Mouse (Mus musculus): ENCODE measurements around the gene Per3. TPM values are rescaled to one million over a fixed set of nuclear protein-coding genes. Genes with fewer than 3 reads are reported as not detected.
"Not testable (repeated sequence)": the region's sequence is repeated elsewhere in the genome, so short reads cannot be mapped to it uniquely, and the experiment has no call there.

Gene Per3
- total RNA-seq, 2 experiments from 2014 or later: 30.1 to 39.4 TPM

DNA sequence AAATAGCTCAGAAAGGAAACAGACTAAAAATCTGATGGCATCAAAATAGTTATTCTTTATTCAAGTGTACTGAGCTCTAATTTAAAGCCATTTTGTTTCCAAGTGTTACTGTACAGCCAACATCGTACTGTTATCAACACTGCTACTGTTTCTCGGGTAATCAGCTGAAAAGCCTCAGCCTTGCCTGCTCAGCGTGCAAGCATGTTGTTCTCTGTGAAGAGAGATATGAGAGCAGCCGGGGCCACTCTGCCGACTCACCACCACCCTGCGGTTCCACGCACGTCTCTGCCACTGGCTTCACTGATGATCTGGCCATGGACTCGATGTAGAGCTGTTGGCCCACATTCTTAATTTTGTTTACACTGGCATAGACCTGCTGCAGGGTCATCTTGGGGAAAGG, 20.3 kb downstream of the Per3 start:
- no peak for DNase-seq

GRCm38 (mm10) chr4:151017356-151017755, 27.1 kb downstream of the Per3 start:
- DNase-seq: not testable (repeated sequence)

DNA sequence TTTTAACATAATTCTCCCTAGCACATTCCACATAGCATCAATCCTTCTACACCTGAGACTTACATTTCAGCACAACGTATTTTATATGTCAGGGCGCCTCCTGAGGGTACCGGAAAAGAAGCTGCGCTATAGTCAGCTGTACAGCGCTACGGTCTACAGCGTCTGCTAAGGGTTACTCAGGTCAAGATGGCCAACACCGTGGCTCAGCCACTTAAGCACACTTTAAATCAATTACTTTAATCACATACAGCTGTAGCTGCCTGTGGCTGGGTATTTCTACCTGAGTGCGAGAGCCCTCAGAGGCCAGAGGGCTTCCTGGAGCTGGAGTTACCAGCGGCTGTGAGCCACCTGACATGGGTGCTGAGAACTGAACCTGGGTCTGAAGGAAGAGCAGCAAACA, 28.5 kb downstream of the Per3 start:
- DNase-seq: no peak

- DNase-seq: no peak
These were observed 34.1 kb downstream of the Per3 start for GRCm38 (mm10) chr4:151010316-151010715.

DNA sequence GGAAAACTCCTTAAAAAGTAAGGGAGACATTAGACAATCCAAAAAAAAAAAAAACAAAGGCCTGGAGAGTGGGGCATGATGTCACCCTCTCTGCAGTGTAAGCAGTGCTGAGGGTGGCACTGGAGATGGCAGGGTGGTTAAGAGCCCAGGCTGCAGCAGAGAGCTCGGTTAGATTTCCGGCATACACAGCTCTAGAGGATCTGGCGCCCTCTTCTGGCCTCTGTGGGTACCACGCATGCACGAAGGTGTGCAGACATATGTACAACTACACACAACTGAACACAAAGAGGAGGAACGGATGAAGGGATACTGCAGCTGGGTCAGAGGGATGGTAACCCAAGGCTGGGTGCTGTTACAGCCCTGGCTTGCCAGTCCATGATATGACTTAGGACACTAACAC, 37.5 kb downstream of the Per3 start:
- peak in 1 of 2 experiments; percentile 29 for DNase-seq

DNA sequence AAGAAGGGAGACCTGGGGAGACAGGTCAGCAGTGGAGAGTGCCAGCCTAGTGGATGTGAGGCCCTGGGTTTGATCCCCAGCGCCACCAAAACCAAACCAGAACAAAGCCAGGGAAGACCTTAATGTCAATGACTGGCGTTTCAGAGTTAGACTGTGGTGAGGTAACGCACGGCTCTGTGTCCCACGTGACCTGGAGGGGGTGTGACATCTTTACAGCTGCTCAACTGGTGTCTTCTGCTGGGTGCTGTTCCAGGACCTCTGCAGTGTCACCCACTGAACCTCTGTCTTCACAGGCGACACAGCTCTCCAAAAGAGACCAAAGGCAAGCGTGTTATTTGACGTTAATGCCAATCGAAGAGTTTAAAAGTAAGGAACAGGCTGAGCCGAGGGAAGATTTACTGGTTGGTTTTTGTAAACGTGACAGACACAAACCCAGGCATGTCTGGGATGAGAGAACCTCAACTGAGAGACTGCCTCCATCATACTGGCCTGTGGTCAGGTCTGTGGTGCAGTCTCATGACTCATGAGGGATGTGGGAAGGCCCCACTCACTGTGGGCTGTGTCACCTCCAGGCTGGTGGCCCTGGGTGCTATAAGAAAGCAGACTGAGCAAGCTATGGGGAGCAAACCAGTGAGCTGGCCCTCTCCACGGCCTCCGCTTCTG, 38.7 kb downstream of the Per3 start:
- no peak for DNase-seq

DNA sequence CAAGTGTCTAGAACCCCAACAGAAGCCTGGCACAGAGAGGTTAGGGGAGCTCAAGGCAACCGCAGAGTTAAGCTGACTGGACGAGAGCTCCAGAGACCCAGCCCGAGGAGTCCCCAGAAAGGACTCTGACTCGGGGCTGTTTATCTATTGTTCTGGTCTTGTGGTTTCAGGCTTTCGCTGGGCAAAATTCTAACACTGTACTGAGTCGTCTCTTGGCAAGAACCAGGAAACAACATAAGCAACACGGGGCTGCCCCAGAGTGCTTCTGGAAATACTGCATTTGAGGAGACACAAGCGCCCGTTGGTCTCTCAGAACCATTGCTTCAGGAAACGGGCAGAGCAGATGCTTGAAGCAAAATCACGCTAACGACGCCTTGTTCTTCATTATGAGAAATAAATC, 43.1 kb downstream of the Per3 start:
- DNase-seq: no peak

DNA sequence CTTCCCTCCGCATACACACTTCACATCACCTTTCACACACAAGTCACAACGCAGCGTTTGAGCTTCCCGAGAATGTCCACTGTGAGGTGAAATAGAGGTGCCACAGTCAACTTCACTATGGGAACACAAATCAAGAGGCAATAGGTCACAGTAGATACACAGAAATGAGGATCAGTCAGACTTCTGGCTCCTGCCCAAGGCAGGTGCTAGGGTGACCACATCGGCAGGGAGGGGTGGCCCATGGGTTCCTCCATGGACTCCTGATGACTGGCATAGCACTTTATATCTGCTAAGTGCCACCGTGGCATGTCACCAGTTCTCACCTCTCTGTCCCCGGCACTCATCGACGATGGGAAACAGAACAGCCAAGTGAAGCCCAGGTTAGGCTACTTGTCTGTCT, 45.8 kb downstream of the Per3 start:
- no peak for DNase-seq

DNA sequence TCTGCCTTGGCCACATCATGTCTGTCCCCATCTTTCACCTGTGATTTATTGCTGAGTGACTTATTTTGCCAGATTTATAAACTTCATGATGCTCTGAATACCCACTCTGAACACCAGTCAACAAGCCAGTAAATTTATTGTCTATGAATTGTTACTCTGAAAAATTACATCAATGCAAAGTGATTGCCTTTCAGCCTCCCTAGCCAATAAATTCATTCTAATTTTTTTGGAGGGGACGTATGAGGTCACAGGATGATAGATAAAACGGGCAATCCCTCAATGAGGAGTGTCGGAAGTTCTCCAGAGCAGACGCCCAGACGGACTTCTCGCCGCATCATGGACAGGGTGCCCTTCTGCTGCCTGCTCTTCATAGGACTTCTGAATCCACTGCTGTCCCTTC, 47.7 kb downstream of the Per3 start, which contains the start of gene Uts2:
Gene Uts2, plus strand, starts transcription at position 301 of the 400 bp plus-strand sequence.
- DNase-seq: no peak

DNA sequence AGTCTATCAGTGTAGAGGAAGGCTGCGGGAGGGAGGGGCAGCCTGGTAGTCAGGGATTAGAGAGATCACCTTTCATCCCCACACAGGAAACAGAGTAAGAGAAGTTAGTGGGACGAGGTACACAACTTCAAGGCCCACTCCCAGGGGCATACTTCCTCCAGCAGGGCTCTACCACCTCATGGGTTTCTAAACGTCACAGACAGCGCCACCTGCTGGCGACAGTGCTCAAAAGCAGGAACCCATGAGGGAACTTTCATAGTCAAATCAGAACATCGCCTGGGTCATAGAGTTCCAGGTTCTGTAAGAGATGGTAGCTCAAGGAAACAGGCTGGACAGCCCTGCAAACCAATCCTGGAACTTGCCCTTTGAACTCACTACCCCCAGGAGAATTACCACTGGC, 54.3 kb downstream of the Per3 start:
- no peak for DNase-seq

DNA sequence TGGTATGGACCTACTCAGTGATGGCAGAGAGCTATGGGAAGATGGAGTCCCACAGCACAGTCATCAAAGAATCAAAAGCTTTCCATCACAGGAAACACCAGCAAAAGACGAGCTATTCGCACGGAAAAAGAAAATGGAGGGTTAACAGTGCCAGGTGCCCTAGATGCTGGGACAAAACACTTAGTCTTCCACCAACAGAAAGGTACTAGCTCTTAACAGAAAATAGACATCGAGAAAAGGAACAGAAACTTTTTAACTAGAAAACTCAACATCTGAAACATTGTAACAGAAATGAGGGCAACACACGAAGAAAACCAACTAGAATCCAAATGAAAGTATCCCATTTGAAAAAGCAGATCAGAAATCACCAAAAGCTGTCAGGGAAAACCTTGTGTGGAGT, 64.3 kb downstream of the Per3 start:
- no peak for DNase-seq

- DNase-seq: no peak
These were observed 65.0 kb downstream of the Per3 start for GRCm38 (mm10) chr4:150979455-150979854.

- DNase-seq: no peak
These were observed 66.1 kb downstream of the Per3 start for GRCm38 (mm10) chr4:150978156-150978910.

DNA sequence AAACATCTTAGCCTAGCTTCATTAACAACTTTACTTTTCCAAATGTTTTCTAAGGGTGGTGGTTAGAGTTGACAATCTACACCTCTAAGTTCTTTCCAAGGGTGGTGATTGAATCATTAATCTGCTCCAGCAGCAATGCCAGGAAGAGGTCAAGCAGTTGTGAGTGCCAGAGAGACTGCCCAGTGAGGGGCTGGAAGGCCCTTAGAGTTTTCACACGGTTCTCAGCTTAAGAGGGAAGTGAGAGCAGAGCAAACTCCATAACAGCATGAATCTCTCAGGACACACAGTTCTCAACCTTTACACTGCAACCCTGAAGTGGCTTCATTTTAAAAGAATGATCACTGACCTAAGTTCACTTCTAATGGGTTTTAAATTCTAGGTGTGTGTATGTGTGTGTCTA, 69.3 kb downstream of the Per3 start:
- no peak for DNase-seq

DNA sequence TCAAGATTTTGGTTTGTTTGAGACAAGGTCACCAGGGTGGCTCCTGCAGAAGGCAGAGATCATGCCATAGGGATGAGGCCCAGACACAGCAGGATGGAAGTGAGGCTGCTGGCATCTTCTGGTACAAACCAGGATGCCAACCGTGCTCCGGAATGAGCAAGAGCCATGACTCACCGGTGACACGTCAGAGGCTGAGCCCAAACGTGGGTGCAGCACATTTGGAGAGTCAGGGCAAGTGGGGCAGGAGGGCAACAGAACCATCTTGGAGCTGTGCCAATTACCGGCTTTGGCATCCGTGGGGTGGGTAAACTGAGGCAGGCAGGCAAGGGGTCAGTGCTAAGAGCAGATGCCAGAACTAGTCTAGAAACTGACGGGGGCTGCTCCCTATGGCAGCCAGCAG, 71.2 kb downstream of the Per3 start:
- no peak for DNase-seq

DNA sequence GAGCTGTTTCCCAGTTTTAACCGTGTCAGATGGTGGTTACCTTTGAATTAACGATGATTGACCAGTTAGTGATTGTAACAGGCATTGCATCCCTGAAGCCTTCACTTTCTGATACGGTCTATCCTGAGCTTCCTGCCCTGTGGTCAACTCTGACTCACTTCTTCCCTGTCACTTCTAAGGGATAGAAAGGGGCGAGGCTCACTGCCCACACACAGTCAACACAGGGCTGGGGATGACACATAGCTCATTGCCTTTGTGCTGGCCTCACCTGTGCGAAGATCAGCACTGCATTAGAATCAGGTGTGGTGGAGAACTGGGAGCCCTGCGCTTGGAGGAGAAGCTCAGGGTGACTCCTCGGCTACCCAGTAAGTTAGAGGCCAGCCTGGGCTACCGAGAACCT, 75.5 kb downstream of the Per3 start:
- DNase-seq: no peak

GRCm38 (mm10) chr4:150966556-150966955, 77.9 kb downstream of the Per3 start:
- peak; percentile 51 to 73 for DNase-seq

DNA sequence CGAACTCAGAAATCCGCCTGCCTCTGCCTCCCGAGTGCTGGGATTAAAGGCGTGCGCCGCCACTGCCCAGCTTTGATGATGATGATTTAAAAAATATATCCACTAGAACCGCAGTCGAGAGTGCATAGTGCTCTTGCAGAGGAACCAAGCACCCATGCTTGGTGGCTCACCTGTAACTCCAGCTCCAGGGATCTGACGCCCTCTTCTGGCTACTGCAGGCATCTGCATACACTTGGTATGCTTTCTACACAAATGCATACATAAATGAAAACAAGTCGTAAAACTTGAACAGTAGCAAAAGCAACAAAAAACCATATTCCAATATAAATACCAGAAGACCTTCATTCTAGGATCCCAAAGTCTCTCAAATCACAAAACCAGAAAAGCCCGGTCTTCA, 78.9 kb downstream of the Per3 start:
- DNase-seq: no peak

- DNase-seq: peak; percentile 80 to 85
These were observed 79.6 kb downstream of the Per3 start for GRCm38 (mm10) chr4:150964635-150965554.

DNA sequence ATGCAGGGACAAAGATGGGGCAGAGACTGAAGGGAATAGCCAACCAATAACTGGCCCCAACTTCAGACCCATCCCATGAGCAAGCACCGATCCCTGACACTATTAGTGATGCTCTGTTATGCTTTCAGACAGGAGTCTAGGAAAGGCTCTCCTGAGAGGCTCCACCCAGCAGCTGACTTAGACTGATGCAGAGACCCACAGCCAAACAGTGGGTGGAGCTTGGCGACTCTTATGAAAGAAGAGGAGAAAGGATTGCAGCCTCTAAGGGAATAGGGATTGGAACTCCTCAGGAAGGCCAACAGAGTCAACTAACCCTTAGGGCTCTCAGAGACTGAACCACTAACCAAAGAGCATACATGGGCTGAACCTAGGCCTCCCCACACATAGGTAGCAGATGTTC, 80.8 kb downstream of the Per3 start:
- no peak for DNase-seq

- no peak for DNase-seq
These were observed 82.2 kb downstream of the Per3 start for GRCm38 (mm10) chr4:150962231-150962630.

- DNase-seq: no peak
These were observed 85.9 kb downstream of the Per3 start for GRCm38 (mm10) chr4:150958536-150958935.

DNA sequence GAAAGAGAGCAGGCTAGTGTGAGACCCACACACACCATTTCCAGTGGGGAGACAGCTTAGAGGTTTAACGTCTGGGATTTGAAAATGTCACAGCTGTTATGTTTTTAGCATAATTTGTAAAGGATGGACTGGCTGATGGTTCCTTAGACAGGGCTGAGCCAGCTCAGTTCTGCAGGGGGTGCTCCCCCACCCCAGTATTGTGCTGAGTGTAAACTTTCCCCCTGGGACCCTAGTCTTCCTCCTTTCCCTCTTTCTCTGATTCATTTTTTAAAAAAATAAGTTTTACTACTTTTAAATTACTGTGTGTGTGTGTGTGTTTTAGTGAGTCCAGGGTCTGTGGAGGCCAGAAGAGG, 87.4 kb downstream of the Per3 start:
- no peak for DNase-seq
